Mouse (Mus musculus) gastrocnemius, adult 8-10 months (tissue): ENCODE measurements around the gene Elane. TPM values are rescaled to one million over a fixed set of nuclear protein-coding genes. Genes with fewer than 3 reads are reported as not detected.
A peak's percentile ranks its signal among the peaks of the same experiment; 100 is the strongest.

ENCODE experiments used
- DNase-seq, 2 experiments: peaks; one replicate each; pipeline ENCODE4 v3.0.0; 2022; ENCODE audit warnings: low spot score in 2 of 2
- microRNA-seq: library from miRNA; unstranded; fragments of <30 nt; microRNA quantifications from one replicate; pipeline ENCODE4 v1.2.0, GENCODE M21; 2022
- total RNA-seq, 4 experiments: library from RNA; stranded (reverse); gene quantifications; 2 replicates each; pipeline ENCODE4 v1.2.4; 2022

The Elane gene
- total RNA-seq, 4 experiments from 2014 or later, result not detected

- DNase-seq, result no peak
Measured at GRCm38 (mm10) chr10:79928907-79929701, 43.1 kb downstream of the Elane start.

- no peak for DNase-seq
Measured at GRCm38 (mm10) chr10:79929967-79930825, 44.1 kb downstream of the Elane start.

- no peak for DNase-seq
Measured at GRCm38 (mm10) chr10:79930826-79931186, 44.8 kb downstream of the Elane start.

GRCm38 (mm10) chr10:79931797-79932196 lies 45.8 kb downstream of the Elane start:
- no peak for DNase-seq

- peak; percentile 59 to 75 for DNase-seq
Measured at GRCm38 (mm10) chr10:79932736-79933135, 46.7 kb downstream of the Elane start.

GRCm38 (mm10) chr10:79933145-79933679 lies 47.2 kb downstream of the Elane start:
- no peak for DNase-seq

GRCm38 (mm10) chr10:79933861-79934260 lies 47.8 kb downstream of the Elane start:
- DNase-seq, result no peak

- DNase-seq, result peak; percentile 88 to 92
Measured at GRCm38 (mm10) chr10:79934272-79934721, 48.2 kb downstream of the Elane start.

GRCm38 (mm10) chr10:79934794-79935569 lies 48.9 kb downstream of the Elane start:
- DNase-seq, result no peak

- no peak for DNase-seq
Measured at GRCm38 (mm10) chr10:79936284-79936910, 50.4 kb downstream of the Elane start.

- peak; percentile 62 to 67 for DNase-seq
Measured at GRCm38 (mm10) chr10:79936911-79937441, 50.9 kb downstream of the Elane start.

Small RNAs within 50 kb of the gene (microRNA-seq; reads per million reads assigned to microRNA genes)
- not detected for gene Mir6910

Other genes starting within 250 kb of the Elane start
- 10 to 100 TPM in 2 of 4 experiments, 1 to 10 TPM in 2; 5.4 to 13.0 (median 8.7) TPM for gene Shc2, start 248.3 kb upstream of the Elane start, total RNA-seq
- 100 to 1,000 TPM in 1 of 4 experiments, 10 to 100 TPM in 3; 32.0 to 113 (median 56.6) TPM for gene Odf3l2, start 240.5 kb upstream of the Elane start, total RNA-seq
- not detected for gene Madcam1, start 221.7 kb upstream of the Elane start, total RNA-seq
- 10 to 100 TPM; 17.6 to 21.1 (median 20.1) TPM for gene Tpgs1, start 216.9 kb upstream of the Elane start, total RNA-seq
- 100 to 1,000 TPM; 381 to 451 (median 390) TPM for gene Cdc34, start 204.1 kb upstream of the Elane start, total RNA-seq
- 10 to 100 TPM in 3 of 4 experiments, 1 to 10 TPM in 1; 9.9 to 15.9 (median 10.2) TPM for gene Gzmm, start 197.2 kb upstream of the Elane start, total RNA-seq
- 100 to 1,000 TPM; 524 to 920 (median 651) TPM for gene Bsg, start 181.8 kb upstream of the Elane start, total RNA-seq
- under 1 TPM; 0.39 to 0.86 (median 0.73) TPM for gene Hcn2, start 169.6 kb upstream of the Elane start, total RNA-seq
- 10 to 100 TPM; 34.1 to 47.2 (median 38.3) TPM for gene Polrmt, start 139.7 kb upstream of the Elane start, total RNA-seq
- gene Fgf22, start 131.2 kb upstream of the Elane start, total RNA-seq, result not detected
- gene Rnf126, start 119.3 kb upstream of the Elane start, total RNA-seq, result 10 to 100 TPM; 51.9 to 80.5 (median 53.3) TPM
- gene Fstl3, start 109.0 kb upstream of the Elane start, total RNA-seq, result 1 to 10 TPM in 2 of 4 experiments, under 1 TPM in 2; 0.73 to 1.2 (median 1.1) TPM
- gene Prss57, start 95.3 kb upstream of the Elane start, total RNA-seq, result not detected
- gene Palm, start 92.7 kb upstream of the Elane start, total RNA-seq, result 10 to 100 TPM in 3 of 4 experiments, 1 to 10 TPM in 1; 6.8 to 12.3 (median 11.2) TPM
- not detected for gene Misp, start 65.3 kb upstream of the Elane start, total RNA-seq
- 10 to 100 TPM; 11.8 to 19.3 (median 14.8) TPM for gene Ptbp1, start 31.8 kb upstream of the Elane start, total RNA-seq
- not detected for gene Prtn3, start 11.8 kb upstream of the Elane start, total RNA-seq
- gene Plppr3, start 11.6 kb upstream of the Elane start, total RNA-seq, result under 1 TPM in 1 of 4 experiments, not detected in 3; 0.40 TPM
- gene Cfd, start 4.6 kb downstream of the Elane start, total RNA-seq, result 100 to 1,000 TPM in 1 of 4 experiments, 10 to 100 TPM in 3; 10.7 to 257 (median 39.5) TPM
- gene Med16, start 22.7 kb downstream of the Elane start, total RNA-seq, result 10 to 100 TPM; 30.8 to 37.1 (median 32.9) TPM
- gene Gm26602, start 24.6 kb downstream of the Elane start, total RNA-seq, result not detected
- gene Kiss1r, start 30.7 kb downstream of the Elane start, total RNA-seq, result under 1 TPM; 0.13 to 0.36 (median 0.22) TPM
- gene R3hdm4, start 35.0 kb downstream of the Elane start, total RNA-seq, result 100 to 1,000 TPM; 124 to 137 (median 129) TPM
- 1 to 10 TPM; 1.5 to 2.3 (median 2.1) TPM for gene Arid3a, start 40.8 kb downstream of the Elane start, total RNA-seq
- 10 to 100 TPM; 20.1 to 26.7 (median 23.0) TPM for gene Wdr18, start 73.9 kb downstream of the Elane start, total RNA-seq
- gene Grin3b, start 84.5 kb downstream of the Elane start, total RNA-seq, result under 1 TPM; 0.13 to 0.52 (median 0.36) TPM
- gene Tmem259, start 98.1 kb downstream of the Elane start, total RNA-seq, result 10 to 100 TPM; 67.9 to 81.4 (median 74.4) TPM
- gene Cnn2, start 102.3 kb downstream of the Elane start, total RNA-seq, result 1 to 10 TPM; 2.7 to 5.3 (median 4.3) TPM
- gene Abca7, start 110.2 kb downstream of the Elane start, total RNA-seq, result 1 to 10 TPM; 7.3 to 8.6 (median 8.1) TPM
- gene Arhgap45, start 130.4 kb downstream of the Elane start, total RNA-seq, result 1 to 10 TPM in 2 of 4 experiments, under 1 TPM in 2; 0.48 to 1.3 (median 0.84) TPM
- 10 to 100 TPM; 38.3 to 47.6 (median 39.7) TPM for gene Polr2e, start 153.5 kb downstream of the Elane start, total RNA-seq
- 100 to 1,000 TPM; 510 to 613 (median 541) TPM for gene Gpx4, start 160.9 kb downstream of the Elane start, total RNA-seq
- 1 to 10 TPM; 4.8 to 5.7 (median 5.3) TPM for gene Sbno2, start 219.3 kb downstream of the Elane start, total RNA-seq
- 100 to 1,000 TPM; 157 to 173 (median 162) TPM for gene Stk11, start 229.6 kb downstream of the Elane start, total RNA-seq